Mouse (Mus musculus) c-Kit-positive CD71-positive TER-119-negative erythroid progenitor cells, embryonic 14.5 days (primary cell): ENCODE measurements around the gene Tnrc18.
A peak's percentile ranks its signal among the peaks of the same experiment; 100 is the strongest.

Experiments used
- DNase-seq: peaks from one replicate; pipeline ENCODE4 v3.0.0-alpha.2; 2013; ENCODE audit warnings: low read depth

The Tnrc18 gene

GRCm38 (mm10) chr5:142807661-142808060 is 9.8 kb downstream of the Tnrc18 start:
- no peak for DNase-seq

- DNase-seq = no peak
Observed at GRCm38 (mm10) chr5:142803746-142804145, 13.7 kb downstream of the Tnrc18 start.

GRCm38 (mm10) chr5:142802884-142803283 is 14.6 kb downstream of the Tnrc18 start:
- DNase-seq = no peak

GRCm38 (mm10) chr5:142801977-142802376 is 15.5 kb downstream of the Tnrc18 start:
- DNase-seq = peak; percentile 72

DNA sequence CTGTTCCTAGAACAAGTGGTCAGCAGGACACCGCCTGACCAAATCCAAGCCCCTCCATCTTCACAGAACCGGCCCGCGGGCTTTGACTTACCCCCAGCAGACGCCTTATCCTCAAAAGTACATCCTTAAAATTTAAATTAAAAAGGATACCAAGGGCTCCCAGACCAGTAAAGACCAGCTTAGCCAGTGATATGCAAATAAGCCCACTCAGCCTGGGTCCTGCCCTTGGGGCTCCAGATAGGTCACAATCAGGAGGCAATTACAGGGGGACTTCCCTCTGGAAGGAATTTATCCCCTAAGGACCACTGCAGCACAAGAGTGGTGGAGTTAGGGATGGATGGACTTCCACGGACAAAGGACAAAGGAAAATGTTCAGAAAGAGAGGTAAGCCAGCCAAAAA is 16.8 kb downstream of the Tnrc18 start:
- DNase-seq = no peak

DNA sequence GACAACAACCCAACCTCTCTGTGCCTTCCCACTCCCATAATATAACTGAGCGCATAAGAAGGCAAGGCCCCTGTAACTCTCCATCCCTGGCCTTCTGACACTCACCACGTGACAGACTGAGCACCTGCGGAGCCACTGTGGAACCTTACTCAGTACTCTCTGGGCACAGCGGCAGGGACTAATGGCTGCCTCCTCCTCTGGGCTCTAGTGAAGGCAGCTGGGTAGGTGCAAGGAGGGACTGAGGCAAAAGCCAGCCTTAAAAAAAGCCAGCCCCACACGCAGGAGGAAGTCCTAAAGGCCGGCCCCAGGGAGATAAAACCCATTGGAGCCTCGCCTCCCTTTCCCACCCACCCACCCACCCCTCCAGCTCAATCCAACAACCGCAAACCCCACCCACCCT is 17.3 kb downstream of the Tnrc18 start:
- no peak for DNase-seq

GRCm38 (mm10) chr5:142799259-142799658 is 18.2 kb downstream of the Tnrc18 start:
- no peak for DNase-seq

DNA sequence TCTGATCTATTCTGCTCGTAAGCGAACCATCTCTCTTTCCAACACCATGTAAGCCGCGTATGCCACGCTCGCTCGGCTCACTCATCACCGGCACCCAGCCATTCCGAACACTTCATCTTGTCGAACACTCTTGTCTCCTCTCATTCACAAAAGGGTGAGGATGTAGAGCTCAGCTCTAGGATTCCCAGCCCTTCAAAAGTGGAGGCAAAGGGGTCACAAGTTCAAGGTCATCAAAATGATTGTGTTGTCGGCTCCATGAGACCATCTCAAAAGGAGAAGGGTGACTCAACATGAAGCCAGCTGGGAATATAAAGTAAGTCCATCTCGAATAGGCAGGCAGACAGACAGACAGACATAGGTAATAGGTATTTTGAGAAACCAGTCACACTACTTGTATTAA is 19.3 kb downstream of the Tnrc18 start:
- no peak for DNase-seq

DNA sequence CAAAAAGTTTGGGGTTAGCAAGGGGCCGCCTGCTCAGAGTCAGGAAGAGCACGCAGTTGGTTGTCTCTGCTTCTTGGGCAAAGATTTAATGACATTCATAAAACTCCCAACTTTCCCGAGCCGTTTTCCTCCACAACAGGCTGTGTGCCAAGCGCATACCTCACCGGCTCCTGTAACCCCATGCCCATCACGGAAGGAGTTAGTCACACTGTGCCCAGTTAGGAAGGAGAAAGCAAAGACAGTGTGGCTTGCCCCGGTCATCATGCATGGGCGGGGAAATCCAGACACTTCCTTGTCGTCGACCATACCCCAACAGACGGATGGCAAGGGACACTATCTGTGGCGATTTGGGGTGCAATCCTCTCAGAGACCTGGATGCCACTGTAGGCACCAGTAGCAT is 19.8 kb downstream of the Tnrc18 start:
- DNase-seq = no peak

GRCm38 (mm10) chr5:142796921-142797320 is 20.5 kb downstream of the Tnrc18 start:
- DNase-seq = no peak

DNA sequence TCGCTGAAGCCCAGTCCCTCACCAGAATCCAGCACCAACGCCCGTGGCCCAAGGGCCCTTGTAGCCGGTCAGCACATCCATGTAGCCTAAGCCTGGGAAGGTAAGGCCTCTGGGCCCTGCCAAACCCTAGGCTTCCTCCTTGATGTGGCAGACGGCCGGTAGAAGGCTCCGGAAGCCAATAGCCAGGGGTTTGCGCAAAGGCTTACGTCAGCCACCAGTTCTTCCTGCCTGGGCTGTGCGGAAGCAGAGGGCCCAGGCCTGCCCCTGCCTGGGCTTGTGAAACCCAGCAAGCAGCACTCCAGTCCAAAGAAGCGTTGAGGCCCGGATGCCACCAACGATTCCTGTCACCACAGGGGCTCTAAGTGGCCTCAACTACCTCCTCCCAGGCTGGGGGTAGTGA is 22.9 kb downstream of the Tnrc18 start:
- no peak for DNase-seq

- DNase-seq = no peak
Observed at GRCm38 (mm10) chr5:142794161-142794560, 23.3 kb downstream of the Tnrc18 start.

DNA sequence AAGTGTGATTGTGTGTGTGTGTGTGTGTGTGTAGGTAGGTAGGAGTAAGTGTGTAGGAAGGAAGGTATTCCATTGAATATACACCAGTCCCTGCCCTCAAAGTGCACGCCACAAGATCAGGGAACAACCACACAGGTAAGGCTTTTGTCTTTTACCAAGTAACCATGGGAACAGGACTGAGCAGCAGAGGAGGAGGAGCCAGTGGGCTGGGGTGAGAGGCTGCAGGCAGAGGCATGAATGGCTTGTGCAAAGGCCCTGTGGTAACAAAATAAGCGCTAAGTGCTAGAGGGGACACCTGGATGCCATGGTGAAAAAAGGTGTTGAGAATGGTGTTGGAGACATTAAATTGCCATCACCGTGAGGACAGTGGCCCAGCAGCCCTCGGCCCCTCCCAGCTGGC is 24.9 kb downstream of the Tnrc18 start:
- no peak for DNase-seq

DNA sequence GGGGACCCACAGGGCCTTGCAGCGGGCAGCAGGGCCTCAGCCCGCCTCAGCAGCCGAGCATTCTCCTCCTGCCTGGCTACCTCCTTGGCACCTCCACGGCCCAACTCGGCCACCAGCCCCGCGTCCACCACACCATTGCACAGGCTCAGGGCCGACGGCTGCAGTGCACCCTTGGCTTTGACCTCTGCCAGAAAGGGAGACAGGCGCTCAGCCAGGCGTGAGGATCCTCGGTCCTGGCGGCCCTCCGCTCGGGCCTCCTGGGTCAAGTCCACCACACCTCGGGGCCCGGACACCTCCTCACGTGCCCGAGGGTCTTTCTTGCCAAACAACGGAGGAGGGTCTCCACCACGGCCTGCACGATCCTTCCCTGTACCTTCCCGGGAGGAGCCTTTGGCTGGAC is 29.2 kb downstream of the Tnrc18 start:
- no peak for DNase-seq

GRCm38 (mm10) chr5:142787304-142787905 is 30.1 kb downstream of the Tnrc18 start:
- no peak for DNase-seq

GRCm38 (mm10) chr5:142786709-142787108 is 30.8 kb downstream of the Tnrc18 start:
- DNase-seq = no peak

- DNase-seq = no peak
Observed at GRCm38 (mm10) chr5:142786215-142786614, 31.2 kb downstream of the Tnrc18 start.

DNA sequence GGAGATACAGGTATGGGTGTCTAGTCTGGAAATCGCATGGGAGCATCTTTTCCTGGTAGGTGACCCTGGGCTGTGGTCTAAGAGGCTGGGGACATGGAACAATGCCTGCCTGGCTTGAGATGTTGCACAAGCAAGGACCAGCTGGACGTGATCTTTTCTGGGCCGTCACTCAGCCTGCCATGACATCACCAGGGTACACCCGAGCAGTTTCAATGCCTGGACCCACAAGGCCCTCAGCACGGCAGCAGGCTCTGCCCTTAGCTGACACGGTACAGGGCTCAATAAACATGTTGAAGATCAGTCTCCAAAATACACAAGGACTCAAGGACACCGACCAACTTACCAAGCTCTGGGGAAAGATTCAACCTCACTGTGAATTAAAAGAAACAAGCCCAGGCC is 34.3 kb downstream of the Tnrc18 start:
- no peak for DNase-seq

GRCm38 (mm10) chr5:142782459-142783141 is 34.9 kb downstream of the Tnrc18 start:
- no peak for DNase-seq

GRCm38 (mm10) chr5:142780579-142780978 is 36.9 kb downstream of the Tnrc18 start:
- no peak for DNase-seq

GRCm38 (mm10) chr5:142778871-142779270 is 38.6 kb downstream of the Tnrc18 start:
- DNase-seq = no peak

DNA sequence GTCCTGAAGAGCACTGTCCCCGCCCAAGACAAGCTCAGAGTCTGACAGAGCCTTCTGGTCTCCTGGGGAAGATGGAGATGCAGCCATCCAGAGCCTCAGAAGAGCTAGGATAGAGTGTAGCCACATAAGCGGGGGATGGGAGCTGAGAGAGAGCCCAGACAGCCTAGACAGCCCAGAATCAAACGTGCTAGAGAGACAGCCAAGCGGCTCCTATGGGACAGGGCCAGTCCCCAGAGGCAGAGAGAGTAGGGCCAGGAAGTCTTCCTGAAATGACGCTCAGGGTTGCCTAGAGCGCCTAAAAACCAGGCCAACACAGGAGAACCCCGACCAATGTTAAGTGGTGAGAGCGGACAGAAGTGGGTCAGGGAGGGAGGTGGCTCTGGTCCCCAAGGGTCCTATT is 39.3 kb downstream of the Tnrc18 start:
- DNase-seq = no peak

DNA sequence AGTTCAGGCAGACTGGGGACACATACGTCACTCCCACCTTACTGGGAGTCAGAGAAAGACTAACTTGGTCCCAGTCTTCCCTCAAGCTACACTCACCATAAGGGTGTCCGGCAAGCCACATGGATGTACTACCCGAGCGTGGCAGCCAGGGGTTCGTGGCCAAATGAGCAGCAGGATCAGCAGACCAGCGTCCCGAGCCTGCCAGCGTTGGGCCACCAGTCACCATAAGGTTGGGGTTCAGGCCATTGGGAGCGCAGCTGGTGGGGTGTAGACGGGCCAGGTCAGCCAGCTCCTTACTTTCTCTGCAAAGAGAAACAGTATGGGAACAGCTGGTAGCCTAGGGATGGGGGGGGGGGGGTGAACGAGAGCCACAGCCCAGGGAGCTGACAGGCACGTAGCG is 41.4 kb downstream of the Tnrc18 start:
- DNase-seq = no peak

DNA sequence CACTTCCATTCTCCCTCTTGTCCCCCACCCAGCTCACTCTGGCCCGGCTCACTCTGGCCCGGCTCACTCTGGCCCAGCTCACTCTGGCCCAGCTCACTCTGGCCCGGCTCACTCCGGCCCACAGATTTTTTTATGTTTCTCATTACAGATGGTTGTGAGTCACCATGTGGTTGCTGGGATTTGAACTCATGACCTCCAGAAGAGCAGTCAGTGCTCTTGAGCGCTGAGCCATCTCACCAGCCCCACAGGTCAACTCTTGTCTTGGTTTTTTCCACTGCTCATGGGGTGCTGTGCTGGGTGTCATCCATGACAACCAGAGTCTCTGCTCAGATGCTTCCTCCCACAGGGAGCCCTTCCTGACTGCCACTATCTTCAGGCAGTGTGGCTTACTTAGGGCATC is 42.7 kb downstream of the Tnrc18 start:
- DNase-seq = no peak
